Comparison of ENCODE assay signal across 16 mouse cellular contexts in genomic region chr8:95879823-95880222, GRCm38 (mm10).
"Had no signal": no experiment of that assay in that cellular context is flagged by ENCODE, and none has a peak within 500 bp of the region (broad histone marks: within the 10 kb centered on the region; RNA-seq: fewer than 3 reads in every experiment).

No protein-coding gene starts in this region.

- H3K9me3 ChIP-seq: intestine, embryonic 15.5 days; limb, embryonic 12.5 days; liver, embryonic 13.5 days; neural tube, embryonic 15.5 days had no signal

- H3K9ac ChIP-seq: intestine, embryonic 15.5 days; limb, embryonic 12.5 days; liver, embryonic 13.5 days; lung, embryonic 14.5 days; neural tube, embryonic 15.5 days had no signal

- DNase-seq: kidney, adult 18-20 months; kidney, postnatal 10 days; kidney, postnatal 4 days; liver, embryonic 13.5 days; lung, embryonic 14.5 days; lung, postnatal 14 days; midbrain, embryonic 14.5 days; right cerebral cortex, adult 18-20 months; right cerebral cortex, postnatal 25 days; thymus, adult 18-20 months; thymus, postnatal 25 days had no signal

- H3K27ac ChIP-seq: intestine, embryonic 15.5 days; layer of hippocampus, adult 2 months; limb, embryonic 12.5 days; liver, embryonic 13.5 days; neural tube, embryonic 15.5 days had no signal

- H3K27me3 ChIP-seq: intestine, embryonic 15.5 days; limb, embryonic 12.5 days; liver, embryonic 13.5 days; neural tube, embryonic 15.5 days had no signal

- H3K4me2 ChIP-seq: intestine, embryonic 15.5 days; limb, embryonic 12.5 days; liver, embryonic 13.5 days; lung, embryonic 14.5 days; neural tube, embryonic 15.5 days had no signal

- H3K4me3 ChIP-seq: intestine, embryonic 15.5 days; layer of hippocampus, adult 2 months; limb, embryonic 12.5 days; liver, embryonic 13.5 days; myocyte; neural tube, embryonic 15.5 days had no signal

- ATAC-seq: intestine, embryonic 15.5 days had no signal
